Comparison of ENCODE assay signal across 17 mouse cellular contexts in genomic region chr19:42055881-42056280, GRCm38 (mm10). TPM values are rescaled to one million over a fixed set of nuclear protein-coding genes. Genes with fewer than 3 reads are reported as not detected.
DNase-seq lines count a peak whose midpoint lies in the region; ATAC-seq and TF ChIP-seq lines count a peak whose summit lies in the region.
"Had no signal": no experiment of that assay in that cellular context is flagged by ENCODE, and none has a peak within 500 bp of the region (broad histone marks: within the 10 kb centered on the region; RNA-seq: fewer than 3 reads in every experiment).

No protein-coding gene starts in this region.

- no peak overlapping the region for H3K4me3 ChIP-seq in kidney, embryonic 15.5 days (replicated peaks)
- no peak overlapping the region for H3K4me3 ChIP-seq in gastrocnemius, adult 2 months
- H3K4me3 ChIP-seq: embryonic facial prominence, embryonic 12.5 days; forebrain, embryonic 10.5 days; midbrain, embryonic 13.5 days had no signal

- H3K9me3 ChIP-seq in kidney, embryonic 15.5 days (replicated peaks) = no peaks in the 10 kb centered on the region
- H3K9me3 ChIP-seq: embryonic facial prominence, embryonic 12.5 days; forebrain, embryonic 10.5 days; midbrain, embryonic 13.5 days had no signal

- no peaks in the 10 kb centered on the region for H3K36me3 ChIP-seq in kidney, embryonic 15.5 days
- H3K36me3 ChIP-seq: embryonic facial prominence, embryonic 12.5 days; forebrain, embryonic 10.5 days; midbrain, embryonic 13.5 days had no signal

- WGBS in kidney, embryonic 15.5 days = 48% methylated on average over 2 of the region's 2 CpGs

- H3K27ac ChIP-seq in kidney, embryonic 15.5 days = no peak overlapping the region
- H3K27ac ChIP-seq in gastrocnemius, adult 2 months = peak overlapping the region; percentile 61
- H3K27ac ChIP-seq: embryonic facial prominence, embryonic 12.5 days; forebrain, embryonic 10.5 days; midbrain, embryonic 13.5 days had no signal

- no peaks in the 10 kb centered on the region for H3K27me3 ChIP-seq in kidney, embryonic 15.5 days
- H3K27me3 ChIP-seq: embryonic facial prominence, embryonic 12.5 days; midbrain, embryonic 13.5 days had no signal

- H3K4me2 ChIP-seq in kidney, embryonic 15.5 days = no peak overlapping the region
- H3K4me2 ChIP-seq: embryonic facial prominence, embryonic 12.5 days; midbrain, embryonic 13.5 days had no signal

- ATAC-seq in kidney, embryonic 15.5 days (replicated peaks; ENCODE audit: low FRiP score) = no peak
- ATAC-seq: midbrain, embryonic 13.5 days had no signal

- DNase-seq in adrenal gland, adult 2 months = peak; percentile 55
- DNase-seq in adrenal gland, adult 8-10 months = no peak
- peak; percentile 55 to 61 for DNase-seq in kidney, postnatal 36 days
- peak; percentile 88 for DNase-seq in gastrocnemius, adult 2 months
- peak; percentile 62 for DNase-seq in heart, postnatal 25 days (ENCODE audit: low spot score)
- DNase-seq in left cerebral cortex, postnatal 25 days (ENCODE audit: low spot score in 2 of 2) = no peak
- no peak for DNase-seq in frontal cortex, adult 2 months (ENCODE audit: extremely low spot score in 1 of 2, low spot score in 1 of 2)
- DNase-seq: cerebellum, postnatal 36 days; lung, postnatal 36 days; thymus, postnatal 4 days had no signal

- H3K4me1 ChIP-seq in kidney, embryonic 15.5 days = 0 out of 2 replicates have a peak, but pooled peaks cover 9% of the 10 kb centered on the region
- H3K4me1 ChIP-seq: embryonic facial prominence, embryonic 12.5 days; midbrain, embryonic 13.5 days had no signal

- no peak overlapping the region for H3K9ac ChIP-seq in kidney, embryonic 15.5 days
- H3K9ac ChIP-seq: embryonic facial prominence, embryonic 12.5 days; midbrain, embryonic 13.5 days had no signal

- TF ChIP-seq CTCF in gastrocnemius, adult 2 months (IDR thresholded peaks at IDR 0.05) = no peak

- intact Hi-C loops in gastrocnemius, adult 2 months (cut with DNase I) = no loop called here
- intact Hi-C loops in heart, postnatal 25 days (cut with DNase I) = no loop called here
- intact Hi-C loops in left cerebral cortex, postnatal 25 days (cut with DNase I) = no loop called here

RNA-seq across cellular contexts. Expression of gene 4933411K16Rik, which starts 3.8 kb away (rescaled TPM):
- total RNA-seq in adrenal gland, adult 2 months (2021) = under 1 TPM; 0.55 to 0.75 TPM
- 0.09 and 0.12 TPM in 2 replicates for polyA plus RNA-seq in adrenal gland, adult 2 months (2012; rRNA removed)
- 1 to 10 TPM in 2 of 4 experiments, under 1 TPM in 2; 0.58 to 3.5 (median 1.5) TPM for total RNA-seq in adrenal gland, adult 8-10 months (2022)
- polyA plus RNA-seq in kidney, embryonic 15.5 days (2015; fragmentation: Nextera tagmentation; extraction: Ambion mirVana) = 0.54 and 0.62 TPM in 2 replicates
- under 1 TPM; 0.28 to 0.33 TPM for total RNA-seq in gastrocnemius, adult 2 months (2021)
- total RNA-seq in heart, postnatal 25 days (2021) = not detected
- under 1 TPM; 0.53 to 0.55 TPM for total RNA-seq in left cerebral cortex, postnatal 25 days (2021)
- 0.08 and 0.14 TPM in 2 replicates for polyA plus RNA-seq in frontal cortex, adult 2 months (2012; rRNA removed)
- total RNA-seq: hematopoietic stem cell, adult 5-6 weeks had no signal
- polyA plus RNA-seq: embryonic facial prominence, embryonic 12.5 days; forebrain, embryonic 10.5 days; intestine, embryonic 14.5 days; limb, embryonic 11.5 days; midbrain, embryonic 13.5 days had no signal

RNA-seq across cellular contexts. Expression of gene Hoga1, which starts 10.5 kb away (rescaled TPM):
- 1 to 10 TPM; 3.7 to 8.0 TPM for total RNA-seq in adrenal gland, adult 2 months (2021)
- 1.5 and 1.6 TPM in 2 replicates for polyA plus RNA-seq in adrenal gland, adult 2 months (2012; rRNA removed)
- total RNA-seq in adrenal gland, adult 8-10 months (2022) = 10 to 100 TPM in 2 of 4 experiments, 1 to 10 TPM in 2; 2.8 to 17.4 (median 9.1) TPM
- polyA plus RNA-seq in kidney, embryonic 15.5 days (2015; fragmentation: Nextera tagmentation; extraction: Ambion mirVana) = 19.7 and 21.1 TPM in 2 replicates
- 1 to 10 TPM; 2.9 to 3.1 TPM for total RNA-seq in gastrocnemius, adult 2 months (2021)
- total RNA-seq in heart, postnatal 25 days (2021) = 1 to 10 TPM; 1.1 to 1.7 TPM
- 1 to 10 TPM; 3.1 to 5.0 TPM for total RNA-seq in left cerebral cortex, postnatal 25 days (2021)
- 1.5 and 2.0 TPM in 2 replicates for polyA plus RNA-seq in frontal cortex, adult 2 months (2012; rRNA removed)

RNA-seq across cellular contexts. Expression of gene Ankrd2, which starts 20.1 kb away (rescaled TPM):
- under 1 TPM; 0.35 to 0.61 TPM for total RNA-seq in adrenal gland, adult 2 months (2021)
- 0.16 and 0.27 TPM in 2 replicates for polyA plus RNA-seq in adrenal gland, adult 2 months (2012; rRNA removed)
- total RNA-seq in adrenal gland, adult 8-10 months (2022) = 1 to 10 TPM in 1 of 4 experiments, under 1 TPM in 2, not detected in 1; 0.27 to 1.3 (median 0.42) TPM
- 0.35 TPM in 1 of 2 replicates, not detected in the other for polyA plus RNA-seq in kidney, embryonic 15.5 days (2015; fragmentation: Nextera tagmentation; extraction: Ambion mirVana)
- total RNA-seq in gastrocnemius, adult 2 months (2021) = 100 to 1,000 TPM; 154 to 235 TPM
- not detected for total RNA-seq in heart, postnatal 25 days (2021)
- total RNA-seq in left cerebral cortex, postnatal 25 days (2021) = under 1 TPM in 1 of 2 experiments, not detected in 1; 0.30 TPM
- polyA plus RNA-seq in frontal cortex, adult 2 months (2012; rRNA removed) = 0.16 and 0.55 TPM in 2 replicates
- total RNA-seq: hematopoietic stem cell, adult 5-6 weeks had no signal
- polyA plus RNA-seq: forebrain, embryonic 10.5 days had no signal

RNA-seq across cellular contexts. Expression of gene Morn4, which starts 30.3 kb away (rescaled TPM):
- total RNA-seq in adrenal gland, adult 2 months (2021) = 10 to 100 TPM in 1 of 2 experiments, 1 to 10 TPM in 1; 7.5 to 15.5 TPM
- polyA plus RNA-seq in adrenal gland, adult 2 months (2012; rRNA removed) = 10.6 and 13.0 TPM in 2 replicates
- 10 to 100 TPM in 3 of 4 experiments, 1 to 10 TPM in 1; 9.1 to 25.1 (median 19.8) TPM for total RNA-seq in adrenal gland, adult 8-10 months (2022)
- polyA plus RNA-seq in kidney, embryonic 15.5 days (2015; fragmentation: Nextera tagmentation; extraction: Ambion mirVana) = 29.6 TPM in 2 replicates
- total RNA-seq in gastrocnemius, adult 2 months (2021) = 1 to 10 TPM; 2.2 to 4.4 TPM
- 1 to 10 TPM; 3.3 to 3.7 TPM for total RNA-seq in heart, postnatal 25 days (2021)
- total RNA-seq in left cerebral cortex, postnatal 25 days (2021) = 10 to 100 TPM; 67.3 to 70.9 TPM
- 87.9 and 94.1 TPM in 2 replicates for polyA plus RNA-seq in frontal cortex, adult 2 months (2012; rRNA removed)

RNA-seq across cellular contexts. Expression of gene Pi4k2a, which starts 34.4 kb away (rescaled TPM):
- total RNA-seq in adrenal gland, adult 2 months (2021) = 10 to 100 TPM; 62.3 to 69.9 TPM
- polyA plus RNA-seq in adrenal gland, adult 2 months (2012; rRNA removed) = 43.7 and 44.5 TPM in 2 replicates
- 10 to 100 TPM; 78.8 to 81.8 (median 80.4) TPM for total RNA-seq in adrenal gland, adult 8-10 months (2022)
- polyA plus RNA-seq in kidney, embryonic 15.5 days (2015; fragmentation: Nextera tagmentation; extraction: Ambion mirVana) = 27.4 and 27.7 TPM in 2 replicates
- total RNA-seq in gastrocnemius, adult 2 months (2021) = 10 to 100 TPM; 11.9 to 12.8 TPM
- 10 to 100 TPM; 18.4 to 19.0 TPM for total RNA-seq in heart, postnatal 25 days (2021)
- total RNA-seq in left cerebral cortex, postnatal 25 days (2021) = 10 to 100 TPM; 61.0 to 63.1 TPM
- 46.8 and 51.4 TPM in 2 replicates for polyA plus RNA-seq in frontal cortex, adult 2 months (2012; rRNA removed)

Comparison
In these comparisons a context has a peak if more than half of its experiments do, and no peak if none do; other contexts are left out.
1. DNase-seq: peak in adrenal gland, adult 2 months (single experiment), kidney, postnatal 36 days (2 of 2), gastrocnemius, adult 2 months (single experiment) and heart, postnatal 25 days (single experiment); none in adrenal gland, adult 8-10 months (single experiment), left cerebral cortex, postnatal 25 days (0 of 2) and frontal cortex, adult 2 months (0 of 2).
2. RNA of gene Ankrd2, which starts 20.1 kb away (total RNA-seq): 154 to 235 TPM in gastrocnemius, adult 2 months; 0.35 to 0.61 TPM in adrenal gland, adult 2 months, 0.27 to 1.3 TPM in adrenal gland, adult 8-10 months, 0.30 TPM in left cerebral cortex, postnatal 25 days and not detected in heart, postnatal 25 days; every median in the first group is over 10 times any median in the second.